Mouse (Mus musculus): ENCODE measurements at regions not wholly inside any gene's neighbourhood (a gene's known extent, or its start where the extent isn't known, plus 50 kb on each side); places are given as distances from the start of the nearest gene placed in this dataset.

DNA sequence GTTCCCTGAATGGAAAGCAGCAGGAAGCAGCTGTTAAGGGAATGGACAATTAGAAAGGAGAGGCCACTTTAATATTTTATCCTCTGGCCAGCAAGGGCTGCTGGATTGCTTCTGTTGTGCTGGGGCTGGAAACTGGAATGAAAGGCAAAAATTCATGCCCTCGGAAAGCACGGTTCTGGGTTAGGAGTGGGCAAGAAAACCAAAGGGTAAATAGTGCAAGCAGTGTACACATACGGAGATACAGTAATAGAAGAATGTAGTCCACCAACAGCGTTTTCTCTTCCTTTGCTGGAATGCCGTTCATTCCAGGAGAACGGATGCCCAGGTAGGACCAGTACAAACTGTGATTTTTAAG is 50.8 kb upstream of the Zfr start:
- DNase-seq (ENCODE audit: low spot score) = no peak

DNA sequence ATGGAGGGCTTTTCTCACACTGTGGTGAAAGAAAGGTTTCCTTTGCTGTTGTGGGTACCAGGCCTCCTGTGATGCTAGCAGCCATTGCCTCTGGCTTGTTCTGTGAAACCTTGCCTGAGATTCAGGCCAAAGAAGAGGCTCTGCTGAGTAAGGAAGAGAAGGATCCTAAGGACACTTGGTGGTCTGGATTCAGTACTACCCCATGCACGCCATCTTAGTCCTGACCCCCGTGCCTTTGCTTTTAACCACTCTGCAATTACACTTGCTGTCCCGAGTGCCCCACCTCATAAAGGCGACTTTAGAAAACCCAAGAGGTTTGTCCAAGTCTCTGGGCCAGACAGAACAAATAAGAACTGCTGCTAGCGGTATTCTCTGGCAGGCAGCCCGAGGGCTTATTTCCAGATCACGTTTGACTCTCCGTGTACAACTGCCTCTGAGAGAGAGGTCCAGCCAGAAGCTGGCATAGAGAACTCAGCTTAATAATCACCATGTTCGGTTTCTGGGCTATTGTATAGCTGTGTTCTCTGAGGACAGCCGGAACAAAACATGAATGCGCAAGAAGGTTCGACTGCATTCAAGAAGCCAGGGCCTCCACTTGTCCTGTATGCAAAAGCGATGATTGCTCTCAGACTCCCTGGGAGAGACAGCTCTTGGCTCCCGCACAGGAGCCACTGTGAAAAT is 51.3 kb upstream of the Zfr start:
- peak; percentile 7 for DNase-seq (ENCODE audit: low spot score)

DNA sequence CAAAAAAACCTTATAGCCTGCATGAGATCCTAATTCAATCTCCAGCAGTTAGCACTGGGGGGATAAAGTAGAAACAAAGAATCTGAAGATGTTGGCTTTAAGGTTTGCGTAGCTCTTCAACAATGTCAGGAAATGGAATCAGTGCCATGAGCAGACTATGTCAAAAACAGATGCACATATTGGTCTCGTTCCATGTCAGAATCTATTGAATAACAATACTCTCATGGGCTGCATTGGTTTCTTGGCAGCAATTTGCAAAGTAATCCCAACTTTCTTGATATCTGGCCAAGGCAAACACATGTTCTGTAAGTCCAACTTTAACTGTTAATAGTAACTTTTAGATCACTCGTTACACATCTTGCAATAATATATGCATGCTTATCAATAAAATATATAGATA is 58.1 kb upstream of the Sub1 start:
- no peak for DNase-seq (ENCODE audit: low spot score)

DNA sequence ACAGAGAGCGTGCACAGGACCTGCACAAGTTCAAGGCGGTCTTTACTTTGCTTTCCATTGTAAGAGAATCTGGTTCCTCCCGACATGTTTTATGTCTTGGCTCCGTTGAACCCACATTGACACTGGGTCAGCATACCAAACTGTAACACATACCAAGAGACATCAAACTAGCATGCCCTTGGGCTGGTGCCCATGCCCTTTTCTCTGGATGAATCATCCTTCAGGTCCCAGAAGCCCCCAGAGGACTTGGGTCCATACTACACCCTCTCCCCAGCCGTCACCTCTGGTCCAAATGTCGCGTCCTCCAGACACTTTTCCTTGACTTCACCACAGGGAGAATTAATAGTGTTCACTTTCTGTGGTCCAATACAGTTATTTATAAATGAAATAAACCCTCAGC is 56.8 kb upstream of the Sub1 start:
- DNase-seq (ENCODE audit: low spot score) = no peak

DNA sequence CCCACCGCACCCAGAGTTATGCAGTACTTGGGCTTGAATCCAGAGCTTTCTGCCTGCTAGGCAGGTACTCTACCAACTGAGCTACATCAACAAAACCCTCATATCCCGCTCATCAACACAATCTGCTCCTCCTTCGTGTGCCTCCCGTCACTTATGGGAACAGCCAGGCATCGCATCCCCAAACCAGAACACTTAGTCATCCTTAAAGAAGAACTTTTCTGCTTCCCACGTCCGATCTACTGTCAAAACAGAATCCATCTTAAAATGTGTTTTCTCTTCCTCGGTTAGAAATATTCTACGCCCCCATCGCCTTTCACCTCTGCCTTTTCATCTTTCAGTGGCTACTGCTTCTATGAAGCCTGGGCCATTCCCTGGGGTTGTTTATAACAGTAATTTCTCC is 52.2 kb upstream of the Sub1 start:
- no peak for DNase-seq (ENCODE audit: low spot score)

DNA sequence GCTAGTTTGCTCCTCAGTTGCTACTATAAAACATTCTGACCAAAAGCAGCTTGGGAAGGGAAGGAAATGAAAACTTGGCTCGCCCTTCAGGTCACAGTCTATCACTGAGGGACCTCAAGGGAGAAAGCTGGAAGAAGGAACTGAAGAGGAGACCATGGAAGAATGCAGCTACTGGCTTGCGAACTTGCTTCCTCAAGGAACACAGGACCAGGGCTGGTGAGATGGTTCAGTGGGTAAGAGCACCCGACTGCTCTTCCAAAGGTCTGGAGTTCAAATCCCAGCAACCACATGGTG is 51.4 kb upstream of the Sub1 start:
- DNase-seq (ENCODE audit: low spot score) = no peak

DNA sequence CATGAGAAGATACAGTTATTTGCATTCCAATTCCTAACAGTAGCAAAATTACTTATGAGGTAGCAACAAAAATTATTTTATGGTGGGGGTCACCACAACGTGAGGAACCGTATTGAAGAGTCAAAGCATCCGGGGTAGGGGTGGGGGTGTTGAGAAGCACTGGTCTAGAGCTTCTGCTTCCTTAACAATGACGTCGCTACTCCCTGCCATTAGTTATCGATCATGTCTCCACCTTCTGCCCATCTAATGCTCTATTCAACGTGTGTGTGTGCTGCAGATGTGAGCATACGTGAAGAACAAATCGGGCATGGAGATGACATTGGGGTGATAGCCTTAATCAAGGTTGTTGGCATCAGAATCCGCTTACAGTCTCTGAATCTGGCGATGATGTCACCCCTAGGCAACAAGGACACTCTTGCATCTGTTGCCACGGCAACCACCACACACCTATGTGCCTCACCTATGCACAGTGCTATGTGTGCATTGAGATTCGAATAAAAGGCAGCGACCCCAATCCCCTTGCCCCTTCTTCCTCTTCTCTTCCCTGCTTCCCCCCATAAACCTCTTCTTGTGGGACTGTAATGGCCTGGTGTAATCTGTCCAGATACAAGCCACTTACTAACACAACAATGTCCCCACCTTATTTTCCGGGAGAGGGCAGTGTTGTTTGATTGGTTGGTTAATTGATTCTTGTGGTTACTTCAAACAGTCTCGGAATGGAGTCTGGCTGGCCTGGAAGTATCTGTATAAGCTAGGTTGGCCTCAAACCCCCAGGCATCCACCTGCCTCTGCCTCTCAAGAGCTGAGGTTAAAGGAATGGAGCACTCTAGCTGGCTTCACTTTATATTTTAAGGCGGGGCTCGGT is 50.8 kb upstream of the Sub1 start:
- DNase-seq (ENCODE audit: low spot score) = no peak

Measured in retina, embryonic 14.5 days (tissue).